Mouse (Mus musculus): ENCODE measurements around the gene Itgb8. TPM values are rescaled to one million over a fixed set of nuclear protein-coding genes. Genes with fewer than 3 reads are reported as not detected.

Itgb8 gene
- total RNA-seq, 2 experiments from 2014 or later: 1.2 to 3.8 TPM

DNA sequence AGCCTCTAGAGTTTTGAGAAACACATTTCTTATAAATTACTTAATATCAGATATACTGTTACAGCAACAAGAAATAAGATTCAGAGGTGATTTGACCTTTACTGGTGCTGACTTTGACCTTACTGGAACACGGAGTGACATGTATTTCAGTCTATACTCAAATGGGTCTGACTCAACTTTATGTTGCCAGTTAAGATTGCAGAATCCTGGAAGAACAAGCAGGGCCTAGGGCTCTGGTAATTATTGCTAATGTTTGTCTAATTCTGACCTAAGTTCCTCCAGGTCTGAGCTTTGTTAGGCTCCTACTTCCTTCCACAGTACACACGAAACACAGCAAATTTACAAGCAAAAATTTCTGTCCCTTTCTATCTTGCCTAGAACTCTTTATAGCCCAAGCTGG is 28.0 kb downstream of the Itgb8 start:
- no peak for DNase-seq
- intact Hi-C loops (cut with DNase I; ENCODE audit: low total_unique reads): no loop called here

DNA sequence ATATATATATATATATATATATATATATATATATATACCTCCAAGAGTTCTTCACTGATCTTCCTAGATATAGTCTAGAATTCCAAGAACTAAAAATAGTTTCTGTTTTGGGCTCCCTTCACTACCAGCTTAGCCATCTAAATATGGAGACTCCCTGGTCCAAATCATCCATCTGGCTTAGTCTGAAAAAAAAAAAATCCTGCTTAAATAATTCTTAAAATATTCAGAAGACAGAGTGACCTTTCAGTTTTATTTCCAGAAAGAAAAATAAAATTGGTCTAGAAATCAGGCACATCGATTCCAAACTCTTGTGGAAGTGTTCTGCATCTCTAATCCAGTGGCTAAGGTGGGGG is 28.6 kb downstream of the Itgb8 start:
- no peak for DNase-seq
- intact Hi-C loops (cut with DNase I; ENCODE audit: low total_unique reads): no loop called here

DNA sequence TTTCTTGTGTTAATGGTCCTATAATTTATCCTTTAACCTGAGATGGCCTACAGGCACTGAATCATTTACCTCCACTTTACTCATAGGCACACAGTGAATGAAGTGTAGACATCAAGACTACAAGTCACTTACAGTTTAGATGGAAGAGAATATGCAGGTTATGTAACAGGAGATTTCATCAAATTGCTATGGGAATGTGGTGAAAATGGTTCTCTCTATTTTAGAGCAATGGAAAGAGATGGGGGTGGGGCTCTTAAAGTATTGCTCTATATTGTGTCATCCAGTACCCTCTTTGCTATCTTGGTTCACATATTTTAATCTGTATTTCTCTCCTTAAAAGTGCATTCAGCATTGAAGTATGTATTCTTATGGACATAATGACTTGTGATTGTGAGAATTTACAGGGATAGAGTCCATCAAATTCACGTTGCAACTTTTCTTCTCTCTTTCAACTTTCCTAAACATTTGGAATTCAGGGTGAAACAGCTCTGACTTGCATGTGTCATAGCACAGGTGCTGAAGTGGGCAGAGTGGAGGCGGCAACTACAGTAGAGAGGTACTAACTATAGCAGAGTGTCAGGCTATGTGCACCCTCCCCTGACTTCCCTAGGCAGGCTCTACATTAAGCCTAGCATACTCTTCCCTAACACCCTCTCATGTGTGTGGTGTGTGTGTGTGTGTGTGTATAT is 29.1 kb downstream of the Itgb8 start:
- DNase-seq: no peak
- intact Hi-C loops (cut with DNase I; ENCODE audit: low total_unique reads): no loop called here

DNA sequence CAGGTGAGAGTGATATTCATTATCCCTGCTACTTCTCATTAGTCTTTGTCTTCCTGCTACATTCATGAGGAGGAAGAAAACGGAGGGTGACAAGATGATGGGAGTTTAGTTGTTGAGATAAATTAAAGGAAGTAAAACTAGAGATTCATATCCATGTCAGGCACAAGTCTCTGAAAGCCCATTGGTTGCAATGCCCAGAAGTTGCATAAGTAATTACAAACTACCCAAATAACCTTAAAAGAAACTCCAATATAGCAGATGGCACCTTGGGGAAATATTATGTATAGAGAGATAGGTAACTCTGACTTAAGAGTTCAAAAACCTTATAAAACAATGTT is 31.2 kb downstream of the Itgb8 start:
- intact Hi-C loops (cut with DNase I; ENCODE audit: low total_unique reads): no loop called here
- DNase-seq: no peak

DNA sequence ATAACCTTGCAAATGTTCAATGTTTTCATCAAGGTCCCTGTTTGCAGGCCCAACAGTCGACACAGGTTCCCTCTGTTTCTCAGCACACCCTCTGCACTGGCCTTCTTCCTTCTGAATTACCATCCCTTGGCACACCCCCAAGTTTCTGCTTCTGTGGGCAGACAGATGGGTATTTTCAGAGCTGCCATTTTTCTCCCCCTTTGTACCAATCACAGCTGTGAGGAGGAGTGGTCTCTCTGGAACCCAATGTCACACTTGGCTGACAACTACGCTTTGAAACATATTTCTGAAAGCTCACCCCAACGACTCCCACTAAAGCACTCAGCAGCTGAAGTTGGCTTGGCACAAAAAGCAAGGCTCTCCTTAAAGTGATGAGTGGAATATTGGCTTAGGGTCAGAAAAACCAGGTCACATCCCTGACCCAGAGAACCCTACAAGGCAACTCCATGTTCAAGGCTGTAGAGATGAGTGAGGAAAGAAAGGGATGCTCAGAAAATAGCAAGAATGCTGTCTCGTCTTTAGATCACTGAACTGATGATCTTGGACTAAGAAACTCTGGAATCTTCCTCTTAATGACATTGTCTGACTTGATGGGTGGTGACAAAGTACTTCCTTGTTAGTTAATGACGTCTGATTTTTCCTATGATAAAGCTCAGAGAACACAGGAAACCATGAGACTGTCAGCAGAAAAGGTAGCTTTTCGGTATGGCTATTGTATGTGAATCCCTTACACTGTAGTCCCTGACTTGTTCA is 31.7 kb downstream of the Itgb8 start:
- intact Hi-C loops (cut with DNase I; ENCODE audit: low total_unique reads): no loop called here
- DNase-seq: no peak

DNA sequence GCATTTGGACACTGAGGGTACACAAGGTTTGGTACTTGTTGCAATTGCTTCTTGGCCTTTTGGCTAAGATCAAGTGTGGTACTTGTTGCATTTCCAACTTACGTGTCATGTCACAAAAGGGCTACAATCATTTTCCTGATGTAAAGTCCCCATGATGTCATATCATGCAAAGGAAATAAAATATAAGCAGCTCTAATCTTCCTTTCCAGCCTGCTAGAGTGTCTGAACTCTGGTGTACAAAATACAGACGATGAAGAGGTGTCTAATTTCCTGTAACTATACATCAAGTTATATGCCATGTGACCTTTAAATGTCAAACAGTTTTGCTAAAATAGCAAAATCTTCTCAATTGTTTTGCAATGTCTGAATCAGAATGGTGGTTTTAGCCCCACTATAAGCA is 34.2 kb downstream of the Itgb8 start:
- intact Hi-C loops (cut with DNase I; ENCODE audit: low total_unique reads): no loop called here
- DNase-seq: no peak

DNA sequence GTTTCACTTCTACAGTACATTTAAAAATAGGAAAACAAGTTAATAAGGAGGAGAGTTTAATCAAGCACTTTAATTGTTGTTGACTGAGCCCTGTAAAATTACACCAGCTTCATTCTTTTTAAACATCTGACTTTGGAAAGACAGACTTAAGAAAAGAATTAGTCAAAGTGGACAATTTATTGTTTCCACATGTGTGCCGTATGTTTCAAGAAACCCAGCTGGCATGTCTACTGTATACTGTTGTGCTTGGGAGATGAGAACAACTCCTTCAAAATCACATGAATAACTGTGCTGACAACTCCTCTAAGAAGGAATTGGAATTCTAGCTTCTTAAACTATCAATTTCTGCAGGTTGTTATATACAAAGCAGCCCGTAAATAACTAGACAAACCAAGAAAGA is 35.8 kb downstream of the Itgb8 start:
- no peak for DNase-seq
- intact Hi-C loops (cut with DNase I; ENCODE audit: low total_unique reads): no loop called here

DNA sequence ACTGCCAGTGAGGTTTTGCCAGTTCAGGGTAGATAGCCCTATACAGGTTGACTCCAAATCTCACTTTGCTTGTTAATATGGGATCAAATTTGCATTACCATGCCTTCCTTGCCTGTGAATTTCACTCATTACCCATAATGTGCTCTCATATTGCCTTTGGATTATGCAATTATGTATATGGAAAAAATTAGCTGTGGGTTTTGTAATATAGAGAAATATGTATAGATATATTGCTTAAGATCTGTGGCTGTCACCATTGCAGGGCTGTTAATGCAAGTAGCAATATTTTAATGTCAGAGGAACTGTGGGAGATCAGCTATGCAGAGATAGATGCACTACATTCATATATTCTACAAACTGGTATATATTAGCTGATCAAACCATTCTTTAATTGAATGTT is 43.5 kb downstream of the Itgb8 start:
- intact Hi-C loops (cut with DNase I; ENCODE audit: low total_unique reads): no loop called here
- no peak for DNase-seq

DNA sequence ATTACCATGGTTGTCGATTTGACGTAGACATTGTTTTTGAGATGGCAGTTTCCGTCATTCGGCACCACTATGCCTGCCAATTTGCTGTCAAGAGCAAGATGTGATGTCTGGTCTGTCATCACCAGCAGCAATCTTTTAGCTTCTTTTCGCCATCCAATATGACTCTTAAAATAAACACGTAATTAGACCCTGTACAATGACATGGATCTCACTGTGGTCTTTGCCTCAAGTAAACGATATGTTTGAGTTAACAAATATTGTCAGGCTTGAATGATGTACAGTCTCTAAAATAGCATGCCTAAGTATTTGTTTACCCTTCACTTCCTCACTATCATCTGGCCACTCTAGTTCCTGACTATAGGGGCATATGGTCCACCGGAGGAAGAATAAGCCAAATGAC is 48.8 kb downstream of the Itgb8 start:
- intact Hi-C loops (cut with DNase I; ENCODE audit: low total_unique reads): no loop called here
- no peak for DNase-seq

DNA sequence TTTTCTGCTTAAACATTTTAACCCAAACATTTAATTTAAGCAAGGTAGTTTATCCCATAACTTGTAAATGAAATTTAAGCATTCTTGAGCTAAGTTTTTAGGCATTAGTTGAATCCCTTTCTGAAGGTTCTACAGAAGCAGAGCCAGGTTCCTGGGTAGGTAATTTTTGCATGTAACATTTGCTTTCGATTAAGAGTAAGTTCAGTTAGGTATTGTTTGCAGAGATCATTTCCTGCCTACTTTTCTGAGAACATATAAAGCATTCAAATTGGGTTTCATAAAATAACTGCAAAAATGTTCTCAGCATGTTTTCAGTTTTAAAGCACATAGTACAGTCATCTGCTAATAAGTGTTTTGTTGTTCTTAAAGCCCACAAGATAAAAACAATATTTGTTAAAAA is 53.2 kb downstream of the Itgb8 start:
- DNase-seq: no peak
- intact Hi-C loops (cut with DNase I; ENCODE audit: low total_unique reads): no loop called here

DNA sequence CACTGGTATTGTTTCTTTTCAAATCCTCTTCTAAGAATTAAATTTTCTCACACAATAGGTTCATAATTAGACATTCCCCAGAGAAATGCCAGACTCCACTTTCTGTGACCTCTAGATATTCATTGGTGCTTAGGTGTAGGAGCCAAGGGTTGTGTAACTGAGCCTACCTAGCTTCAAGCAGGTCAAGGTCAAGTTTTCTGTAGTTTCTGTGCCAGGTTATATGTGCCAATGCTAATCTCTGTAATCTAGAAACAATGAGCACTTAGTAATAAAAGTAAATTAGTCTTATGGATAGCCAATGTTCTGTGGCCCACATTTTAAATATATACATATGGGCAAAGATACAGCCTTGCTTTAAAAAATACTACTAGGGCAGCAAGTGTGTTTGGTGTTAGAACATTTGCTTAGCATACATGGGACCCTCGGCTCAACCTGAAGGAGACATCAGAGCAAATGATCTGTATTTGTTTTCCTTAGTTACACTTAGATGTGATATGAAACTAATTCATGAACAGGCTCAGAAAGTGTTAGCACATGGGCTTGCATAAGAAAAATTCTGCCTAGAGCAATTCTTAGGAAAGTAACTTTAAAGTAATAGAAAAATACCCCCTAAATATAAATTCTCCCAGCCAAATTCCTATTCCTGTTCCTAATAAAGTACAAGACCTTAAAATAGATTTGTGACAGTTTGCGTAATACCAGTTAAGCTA is 56.2 kb downstream of the Itgb8 start:
- DNase-seq: no peak
- intact Hi-C loops (cut with DNase I; ENCODE audit: low total_unique reads): no loop called here

DNA sequence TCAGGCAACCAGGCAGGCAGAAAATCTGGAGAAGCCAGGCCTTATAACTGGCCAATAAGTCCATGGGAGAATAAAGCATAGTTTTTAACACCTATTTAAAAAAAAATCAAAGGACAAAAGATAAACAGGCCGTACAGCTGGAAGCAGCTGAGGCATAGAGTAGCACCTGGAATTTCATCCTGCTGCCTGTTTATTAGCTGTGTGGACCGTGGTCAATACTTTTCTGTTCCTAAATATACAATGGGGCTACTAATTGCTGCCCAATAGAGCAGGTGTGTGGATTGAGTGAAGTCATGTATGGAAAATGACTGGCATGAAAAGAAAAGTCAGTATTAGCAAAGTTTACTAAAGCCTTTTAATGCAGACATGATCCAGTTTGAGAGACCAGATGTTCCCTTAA is 62.6 kb downstream of the Itgb8 start:
- intact Hi-C loops (cut with DNase I; ENCODE audit: low total_unique reads): no loop called here
- no peak for DNase-seq

DNA sequence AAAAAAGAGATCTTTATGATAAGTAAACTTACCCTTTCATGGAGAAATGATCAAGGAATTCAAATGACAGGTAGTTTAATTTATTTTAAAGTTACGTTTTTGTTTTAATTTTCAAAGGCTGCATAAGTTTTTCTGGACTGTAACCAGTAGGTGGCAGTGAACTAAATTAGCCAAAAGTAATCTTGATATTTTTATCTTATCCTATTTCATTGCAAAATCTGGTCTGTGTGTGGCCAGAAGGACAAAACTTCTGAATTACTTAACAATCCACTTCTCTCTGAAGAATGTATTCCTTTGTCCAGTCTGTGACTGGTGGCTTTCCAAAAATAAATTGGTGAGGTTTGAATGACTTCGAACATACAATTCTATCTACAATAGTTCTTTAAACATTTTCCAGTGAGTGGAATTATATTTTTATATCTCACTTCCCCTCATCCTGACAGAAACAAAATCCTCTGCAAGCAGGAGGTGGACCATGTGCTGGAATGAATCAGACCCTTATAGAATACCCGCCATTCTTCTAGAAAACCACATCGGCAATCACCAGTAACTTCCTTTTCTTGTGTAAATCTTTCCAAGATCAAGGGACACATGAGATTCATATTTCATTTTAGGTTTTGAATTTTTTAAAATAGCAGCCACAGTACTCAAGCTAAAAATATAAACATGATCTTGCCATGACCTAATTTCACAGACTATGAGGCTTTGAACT is 68.6 kb downstream of the Itgb8 start:
- no peak for DNase-seq
- intact Hi-C loops (cut with DNase I; ENCODE audit: low total_unique reads): no loop called here

DNA sequence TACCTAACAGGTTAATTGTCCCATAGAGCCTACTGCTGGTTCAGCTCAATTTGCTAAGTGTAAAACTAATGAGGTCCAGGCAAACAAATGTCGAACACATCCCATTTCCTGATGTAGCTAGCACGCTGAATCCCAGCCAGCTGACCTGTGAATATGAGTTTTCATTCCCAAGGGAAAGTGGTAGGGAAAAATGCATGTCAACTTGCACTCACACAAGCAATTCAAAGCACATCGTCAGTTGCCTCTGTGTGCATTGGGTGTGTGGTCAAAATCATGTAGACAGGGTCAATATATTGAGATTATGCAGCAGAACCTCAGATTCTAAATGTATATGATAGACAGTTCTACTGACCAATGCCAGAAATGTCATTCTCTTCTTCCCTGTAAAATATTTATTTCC is 69.5 kb downstream of the Itgb8 start:
- intact Hi-C loops (cut with DNase I; ENCODE audit: low total_unique reads): no loop called here
- DNase-seq: no peak

DNA sequence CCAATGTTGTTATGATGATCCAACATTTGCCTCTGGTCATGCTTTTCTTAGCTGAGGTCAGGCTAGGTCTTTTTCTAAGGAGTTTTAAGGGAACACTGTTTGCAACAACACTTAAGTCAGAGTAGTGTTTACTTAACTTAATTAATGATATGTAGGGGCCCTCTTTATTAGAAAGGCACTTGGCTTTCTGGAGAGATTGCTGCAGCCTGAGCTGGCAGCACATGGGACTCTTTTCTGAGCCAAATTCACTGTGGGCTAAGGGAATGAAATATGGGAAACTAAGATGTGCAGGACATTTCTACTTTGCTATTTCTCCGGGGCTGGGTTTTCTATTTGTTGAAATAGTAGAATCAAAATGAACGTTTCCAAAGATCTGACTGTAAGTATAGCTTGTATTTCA is 73.5 kb downstream of the Itgb8 start:
- intact Hi-C loops (cut with DNase I; ENCODE audit: low total_unique reads): no loop called here
- no peak for DNase-seq

DNA sequence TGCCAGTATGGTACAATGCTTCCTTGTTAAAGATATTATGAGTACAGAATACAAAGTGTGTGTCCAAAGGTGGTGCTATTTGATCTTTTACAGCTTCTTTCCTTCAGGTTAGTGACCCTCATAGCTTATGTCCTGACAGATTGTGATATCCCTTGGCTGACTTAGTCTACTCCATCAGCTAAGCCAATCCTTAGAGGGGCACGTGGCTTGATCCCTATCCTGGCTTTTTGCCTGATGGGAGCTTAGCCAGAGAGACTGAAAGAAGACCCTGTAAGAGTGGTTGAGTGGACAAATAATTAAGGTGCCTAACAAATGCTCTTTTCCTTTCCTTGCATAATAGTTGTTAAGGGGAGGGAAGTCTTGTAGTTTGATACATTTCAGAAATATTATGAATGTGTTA is 73.9 kb downstream of the Itgb8 start:
- intact Hi-C loops (cut with DNase I; ENCODE audit: low total_unique reads): no loop called here
- DNase-seq: no peak

DNA sequence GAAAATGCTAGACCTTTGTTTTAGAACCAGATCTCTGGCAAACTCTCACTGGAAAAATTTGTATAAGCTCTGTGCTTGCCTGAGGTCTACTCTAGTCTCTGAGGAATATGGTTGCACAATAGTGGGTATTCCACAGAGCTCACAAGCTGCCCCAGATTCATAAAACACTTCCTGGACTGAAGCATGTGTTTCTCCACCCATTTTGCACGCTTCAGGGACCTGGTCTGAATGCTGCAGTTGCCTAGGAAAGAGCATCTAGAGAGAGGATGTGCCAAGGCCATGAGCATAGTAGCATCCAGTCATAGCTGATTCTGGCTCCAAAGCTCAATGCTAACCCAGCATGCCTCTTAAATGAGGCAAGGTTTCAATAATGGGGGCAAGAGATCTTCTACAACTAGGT is 74.4 kb downstream of the Itgb8 start:
- peak; percentile 6 for DNase-seq
- intact Hi-C loops (cut with DNase I; ENCODE audit: low total_unique reads): no loop called here

DNA sequence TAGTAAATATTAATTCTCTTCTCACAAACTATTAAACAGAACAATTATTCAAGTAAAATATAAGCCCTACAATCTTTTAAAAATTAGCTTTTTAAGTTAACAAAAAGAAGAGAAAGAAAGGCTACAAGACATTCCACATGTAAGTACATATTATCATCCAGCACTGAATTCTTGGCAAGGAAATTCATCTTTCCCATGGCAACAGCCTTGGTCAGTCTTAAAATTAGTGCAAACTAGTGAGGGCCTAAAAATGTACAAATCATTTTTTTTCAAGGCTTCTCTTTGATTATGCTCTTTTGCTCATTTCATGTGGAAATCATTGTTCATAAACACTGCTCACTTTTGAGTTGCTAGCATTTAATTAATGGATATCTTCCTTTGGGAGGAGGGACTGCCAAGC is 77.8 kb downstream of the Itgb8 start:
- intact Hi-C loops (cut with DNase I; ENCODE audit: low total_unique reads): no loop called here
- no peak for DNase-seq

DNA sequence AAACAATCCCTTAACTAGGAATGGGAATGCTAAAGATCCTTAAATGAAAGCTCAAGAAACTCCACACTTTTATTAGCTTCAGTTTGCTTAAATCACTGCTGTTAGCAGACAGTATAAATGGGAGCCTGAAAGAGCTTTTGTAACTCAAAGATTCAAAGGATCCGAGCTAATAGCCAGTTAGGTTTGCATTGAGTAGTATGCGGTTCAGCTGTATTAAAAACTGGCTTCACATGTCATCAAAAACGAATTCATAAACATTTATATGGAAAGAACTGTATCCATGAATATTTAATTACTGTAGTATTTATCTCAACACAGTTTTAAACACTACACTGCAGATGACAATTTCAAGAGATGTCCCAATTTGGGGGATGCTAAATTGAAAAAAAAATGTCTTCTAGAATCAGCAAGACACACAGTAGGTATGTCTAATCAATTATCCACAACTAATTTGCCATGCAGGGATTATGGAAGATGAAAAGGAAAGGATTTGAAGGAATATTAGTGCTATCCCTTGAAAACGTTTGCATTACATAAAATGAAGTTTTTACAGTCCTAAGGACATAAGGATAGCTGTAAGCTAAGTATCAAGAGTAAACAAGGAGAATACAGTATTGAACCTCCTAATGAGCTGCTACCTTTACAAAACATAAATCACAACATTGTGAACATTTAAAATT is 79.2 kb downstream of the Itgb8 start:
- DNase-seq: no peak
- intact Hi-C loops (cut with DNase I; ENCODE audit: low total_unique reads): no loop called here

DNA sequence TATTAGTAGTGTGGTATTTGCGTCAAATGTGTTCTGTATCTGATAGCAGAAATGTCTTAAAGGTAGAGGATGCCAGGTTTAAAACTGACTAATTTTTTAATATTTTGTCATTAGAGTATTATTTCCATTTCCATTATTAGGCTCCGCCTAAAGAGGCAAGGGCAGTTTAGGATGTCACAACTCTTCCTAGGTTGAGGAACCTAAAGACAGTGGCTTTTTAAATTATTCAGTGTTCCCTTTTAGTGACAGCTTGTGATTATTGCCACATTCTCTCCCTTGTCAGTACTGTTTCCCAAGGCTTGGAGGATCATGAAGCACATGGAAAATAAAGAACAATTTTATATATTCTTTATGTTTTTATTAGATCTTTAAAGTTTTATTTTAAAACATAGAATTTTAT is 80.9 kb downstream of the Itgb8 start:
- DNase-seq: no peak
- intact Hi-C loops (cut with DNase I; ENCODE audit: low total_unique reads): no loop called here
